Mouse (Mus musculus): ENCODE results near the gene Tex10.

The Tex10 gene

GRCm38 (mm10) chr4:48413473-48413872, 59.8 kb downstream of the Tex10 start:
- in situ Hi-C loops (cut with MboI; ENCODE audit: low pct_unique_long_range_greater_than_20kb in 1 of 2, low sequenced_read_pairs in 2 of 2, unreplicated experiment in 1 of 2), result loop anchor here in 1 of 2 experiments (25.0 kb wide), 1 partner anchor 976 kb away; no protein-coding TSS in a partner anchor

- in situ Hi-C loops (cut with MboI; ENCODE audit: low pct_unique_long_range_greater_than_20kb in 1 of 2, low sequenced_read_pairs in 2 of 2, unreplicated experiment in 1 of 2), result loop anchor here in 1 of 2 experiments (25.0 kb wide), 1 partner anchor 970 kb away; no protein-coding TSS in a partner anchor
Observed at GRCm38 (mm10) chr4:48407350-48408039, 65.8 kb downstream of the Tex10 start.

- in situ Hi-C loops (cut with MboI; ENCODE audit: low pct_unique_long_range_greater_than_20kb in 1 of 2, low sequenced_read_pairs in 2 of 2, unreplicated experiment in 1 of 2), result loop anchor here in 1 of 2 experiments (25.0 kb wide), 1 partner anchor 969 kb away; no protein-coding TSS in a partner anchor
Observed at GRCm38 (mm10) chr4:48405724-48406491, 67.4 kb downstream of the Tex10 start.

- in situ Hi-C loops (cut with MboI; ENCODE audit: low pct_unique_long_range_greater_than_20kb in 1 of 2, low sequenced_read_pairs in 2 of 2, unreplicated experiment in 1 of 2), result loop anchor here in 1 of 2 experiments (25.0 kb wide), 1 partner anchor 966 kb away; no protein-coding TSS in a partner anchor
Observed at GRCm38 (mm10) chr4:48403066-48403640, 70.1 kb downstream of the Tex10 start.

GRCm38 (mm10) chr4:48396949-48397348, 76.3 kb downstream of the Tex10 start:
- in situ Hi-C loops (cut with MboI; ENCODE audit: low pct_unique_long_range_greater_than_20kb in 1 of 2, low sequenced_read_pairs in 2 of 2, unreplicated experiment in 1 of 2), result loop anchor here in 1 of 2 experiments (25.0 kb wide), 1 partner anchor 285 kb away; the partner anchor contains the start of gene Stx17

GRCm38 (mm10) chr4:48382506-48382905, 90.8 kb downstream of the Tex10 start:
- in situ Hi-C loops (cut with MboI; ENCODE audit: low pct_unique_long_range_greater_than_20kb in 1 of 2, low sequenced_read_pairs in 2 of 2, unreplicated experiment in 1 of 2), result loop anchor here in 1 of 2 experiments (25.0 kb wide), 1 partner anchor 270 kb away; the partner anchor contains the start of gene Stx17

- in situ Hi-C loops (cut with MboI; ENCODE audit: low pct_unique_long_range_greater_than_20kb in 1 of 2, low sequenced_read_pairs in 2 of 2, unreplicated experiment in 1 of 2), result loop anchor here in 1 of 2 experiments (25.0 kb wide), 1 partner anchor 269 kb away; the partner anchor contains the start of gene Stx17
Observed at GRCm38 (mm10) chr4:48380940-48381339, 92.3 kb downstream of the Tex10 start.
